Mouse (Mus musculus): ENCODE measurements at regions not wholly inside any gene's neighbourhood (a gene's known extent, or its start where the extent isn't known, plus 50 kb on each side); places are given as distances from the start of the nearest gene placed in this dataset.
A peak's percentile ranks its signal among the peaks of the same experiment; 100 is the strongest.

- WGBS = 61% methylated on average over 5 of the region's 5 CpGs
- peak; percentile 34 for DNase-seq (ENCODE audit: low spot score)
- Histone ChIP-seq H3K4me1 (peaks cover 40% of the 10 kb centered on the region), H3K9me3 (no peaks in the 10 kb centered on the region), H3K4me3 (no peak overlapping the region), H3K36me3 (replicated peaks) (no peaks in the 10 kb centered on the region), H3K27ac (replicated peaks) (no peak overlapping the region), H3K27me3 (replicated peaks; ENCODE audit: low read depth, poor library complexity, severe bottlenecking) (0 out of 2 replicates have a peak, but pooled peaks cover 6% of the 10 kb centered on the region)
Observed at GRCm38 (mm10) chr6:53765302-53765701, 55.3 kb downstream of the Tril start.

- 57% methylated on average over 9 of the region's 9 CpGs for WGBS
- Histone ChIP-seq H3K27me3 (replicated peaks; ENCODE audit: low read depth, poor library complexity, severe bottlenecking) (0 out of 2 replicates have a peak, but pooled peaks cover 6% of the 10 kb centered on the region), H3K4me1 (peaks cover 47% of the 10 kb centered on the region), H3K27ac (replicated peaks) (peak overlapping the region; percentile 52; the same call in 1 of the 2 replicates), H3K4me3 (no peak overlapping the region), H3K36me3 (replicated peaks) (no peaks in the 10 kb centered on the region), H3K9me3 (no peaks in the 10 kb centered on the region)
- peak; percentile 52 for DNase-seq (ENCODE audit: low spot score)
Observed at GRCm38 (mm10) chr6:53762586-53762985, 58.0 kb downstream of the Tril start.

GRCm38 (mm10) chr6:53760651-53761058, 60.0 kb downstream of the Tril start:
- Histone ChIP-seq H3K9me3 (no peaks in the 10 kb centered on the region), H3K4me3 (no peak overlapping the region), H3K4me1 (peaks cover 38% of the 10 kb centered on the region), H3K27ac (replicated peaks) (peak overlapping the region; percentile 77), H3K36me3 (replicated peaks) (no peaks in the 10 kb centered on the region), H3K27me3 (replicated peaks; ENCODE audit: low read depth, poor library complexity, severe bottlenecking) (0 out of 2 replicates have a peak, but pooled peaks cover 6% of the 10 kb centered on the region)
- peak; percentile 31 for DNase-seq (ENCODE audit: low spot score)
- WGBS = 12% methylated on average over 6 of the region's 6 CpGs

GRCm38 (mm10) chr6:53759686-53760306, 60.8 kb downstream of the Tril start:
- DNase-seq (ENCODE audit: low spot score) = no peak

GRCm38 (mm10) chr6:53754366-53754765, 66.3 kb downstream of the Tril start:
- Histone ChIP-seq H3K9me3 (no peaks in the 10 kb centered on the region), H3K4me1 (peaks cover 4% of the 10 kb centered on the region; the same call in 1 of the 2 replicates), H3K4me3 (no peak overlapping the region), H3K27me3 (replicated peaks; ENCODE audit: low read depth, poor library complexity, severe bottlenecking) (no peaks in the 10 kb centered on the region), H3K36me3 (replicated peaks) (no peaks in the 10 kb centered on the region), H3K27ac (replicated peaks) (no peak overlapping the region)
- 90% methylated on average over 3 of the region's 3 CpGs for WGBS
- no peak for DNase-seq (ENCODE audit: low spot score)

More at GRCm38 (mm10) chr6:53759686-53760306, 60.8 kb downstream of the Tril start:
- Histone ChIP-seq H3K27me3 (replicated peaks; ENCODE audit: low read depth, poor library complexity, severe bottlenecking) (0 out of 2 replicates have a peak, but pooled peaks cover 6% of the 10 kb centered on the region), H3K27ac (replicated peaks) (peak overlapping the region; percentile 77), H3K4me3 (no peak overlapping the region), H3K9me3 (no peaks in the 10 kb centered on the region), H3K4me1 (peaks cover 33% of the 10 kb centered on the region), H3K36me3 (replicated peaks) (no peaks in the 10 kb centered on the region)
- WGBS = 67% methylated on average over 3 of the region's 3 CpGs

GRCm38 (mm10) chr6:53750539-53750938, 70.1 kb downstream of the Tril start:
- 90% methylated on average over 6 of the region's 6 CpGs for WGBS
- H3K9me3 ChIP-seq = no peaks in the 10 kb centered on the region
- H3K4me1 ChIP-seq = peaks cover 4% of the 10 kb centered on the region; the same call in 1 of the 2 replicates
- H3K4me3 ChIP-seq = no peak overlapping the region
- H3K27ac ChIP-seq (replicated peaks) = no peak overlapping the region
- H3K27me3 ChIP-seq (replicated peaks; ENCODE audit: low read depth, poor library complexity, severe bottlenecking) = no peaks in the 10 kb centered on the region
- no peaks in the 10 kb centered on the region for H3K36me3 ChIP-seq (replicated peaks)
- DNase-seq (ENCODE audit: low spot score) = no peak
